Mouse (Mus musculus) brain, embryonic 14.5 days (tissue): Measurements from ENCODE around the gene Ubald2.

Experiments
- CTCF ChIP-seq: fragments of 200-500 bp; IDR thresholded peaks from 2 replicates; pipeline ENCODE4 v1.5.1; 2012; ENCODE audit warnings: inconsistent platforms, mild to moderate bottlenecking, moderate library complexity, borderline replicate concordance; ENCODE audit not compliant: insufficient read depth, insufficient read length; ENCODE audit errors: extremely low read depth
- POLR2A ChIP-seq: fragments of 200-500 bp; IDR thresholded peaks from 2 replicates; pipeline ENCODE4 v1.6.1; 2012; ENCODE audit warnings: mild to moderate bottlenecking, inconsistent platforms, borderline replicate concordance; ENCODE audit not compliant: poor library complexity, insufficient read depth, insufficient read length, severe bottlenecking; ENCODE audit errors: extremely low read depth

DNA sequence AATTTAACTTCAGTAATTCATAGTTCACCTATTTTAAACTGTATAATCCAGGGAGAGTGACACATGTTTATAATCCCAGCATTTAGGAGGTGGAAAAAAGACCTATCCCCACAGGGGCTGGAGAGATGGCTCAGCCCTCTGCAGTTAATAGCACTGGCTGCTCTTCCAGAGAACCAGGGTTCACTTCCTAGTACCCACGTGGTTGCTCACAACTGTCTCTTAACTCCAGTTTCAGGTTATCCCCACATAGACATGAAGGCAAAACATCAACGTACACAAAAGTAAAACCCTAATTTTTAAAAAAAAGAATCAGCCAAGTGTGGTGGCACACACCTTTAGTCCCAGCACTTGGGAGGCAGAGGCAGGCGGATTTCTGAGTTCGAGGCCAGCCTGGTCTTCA lies 28.3 kb upstream of the Ubald2 start:
- TF ChIP-seq CTCF, result no peak
- TF ChIP-seq POLR2A, result no peak
